Mouse (Mus musculus): Measurements from ENCODE around the gene Fstl4.

Gene Fstl4

DNA sequence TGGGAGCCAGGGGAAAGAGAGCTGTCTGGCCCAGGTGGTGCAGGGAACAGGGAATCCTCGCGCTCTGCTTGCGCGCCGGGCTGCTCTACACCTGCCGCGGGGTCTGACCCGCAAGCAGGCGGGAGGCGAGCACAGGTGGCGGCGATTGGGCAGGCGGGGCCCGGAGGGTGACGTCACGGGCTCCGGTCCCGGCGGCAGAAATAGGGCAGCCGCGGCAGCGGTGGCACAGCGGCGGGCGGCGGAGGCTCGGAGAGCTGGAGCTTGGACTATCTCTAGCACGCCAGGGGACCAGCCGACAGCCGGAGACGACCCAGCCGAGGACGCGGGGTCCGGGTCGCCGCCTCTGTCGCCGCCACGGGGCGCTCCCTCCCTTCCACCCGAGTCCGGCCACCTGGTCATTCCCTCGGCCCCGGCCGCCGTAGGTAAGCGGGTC is at the start of gene Fstl4:
TSS of gene Fstl4 (plus strand) at position 174 of the 433 bp plus-strand sequence.
- peak; percentile 14 to 34 for DNase-seq (ENCODE audit: low spot score in 2 of 2)

DNA sequence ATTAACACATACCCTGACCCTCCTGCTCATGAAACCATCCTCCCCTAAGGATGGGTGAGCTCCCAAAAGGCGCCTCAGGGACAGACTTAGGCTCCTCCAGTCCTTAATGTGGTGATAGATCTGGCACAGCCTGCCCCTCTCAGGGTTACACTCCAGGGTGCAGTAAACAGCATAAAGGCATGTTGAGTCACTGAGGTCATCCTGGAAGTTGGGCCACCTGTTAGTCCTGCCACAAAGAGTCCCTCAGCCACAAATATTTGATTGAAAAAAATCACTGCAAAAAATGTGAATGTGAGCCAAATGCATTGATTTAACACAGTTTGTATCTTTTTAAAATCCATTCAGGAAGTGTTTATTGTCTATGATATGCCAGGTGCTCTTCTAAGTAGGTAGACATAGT is 45.9 kb upstream of the Fstl4 start:
- DNase-seq (ENCODE audit: low spot score in 2 of 2) = no peak

DNA sequence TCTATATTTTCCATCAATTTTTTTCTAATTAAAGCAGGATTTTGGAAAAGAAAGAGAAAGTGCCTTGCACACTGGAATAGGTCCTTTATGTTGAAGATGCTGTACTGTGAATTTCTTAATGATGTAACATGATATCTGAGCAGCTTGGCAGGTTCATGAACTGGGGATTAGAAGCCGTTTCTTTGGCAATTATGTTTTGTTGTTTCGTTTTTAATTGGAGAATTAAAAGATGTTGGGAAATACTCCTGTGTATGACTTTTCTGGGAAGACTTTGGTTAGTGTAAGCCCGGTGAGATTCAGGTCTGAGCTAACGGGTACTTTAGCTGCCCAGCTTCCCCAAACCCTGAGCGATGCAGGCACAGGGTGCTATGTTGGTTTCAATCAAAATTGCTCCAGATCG is 43.3 kb upstream of the Fstl4 start:
- DNase-seq (ENCODE audit: low spot score in 2 of 2) = no peak

DNA sequence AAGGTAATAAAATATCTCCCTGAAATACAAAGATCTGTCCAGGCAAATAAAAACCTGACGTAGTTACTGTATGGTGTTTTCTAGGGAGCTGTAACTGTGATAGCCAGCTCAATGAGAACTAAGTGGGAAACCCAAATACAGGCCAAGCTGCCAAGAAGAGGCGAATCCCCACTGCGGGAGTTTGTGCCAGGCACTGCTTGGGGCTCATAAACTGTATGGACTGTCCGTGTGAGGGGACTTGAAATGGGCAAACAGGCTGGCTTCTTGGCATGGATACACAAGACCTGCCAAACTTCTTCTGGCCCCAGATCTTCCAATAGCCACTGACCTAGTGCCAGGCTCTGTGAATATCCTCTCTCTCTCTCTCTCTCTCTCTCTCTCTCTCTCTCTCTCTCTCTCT is 41.7 kb upstream of the Fstl4 start:
- no peak for DNase-seq (ENCODE audit: low spot score in 2 of 2)

DNA sequence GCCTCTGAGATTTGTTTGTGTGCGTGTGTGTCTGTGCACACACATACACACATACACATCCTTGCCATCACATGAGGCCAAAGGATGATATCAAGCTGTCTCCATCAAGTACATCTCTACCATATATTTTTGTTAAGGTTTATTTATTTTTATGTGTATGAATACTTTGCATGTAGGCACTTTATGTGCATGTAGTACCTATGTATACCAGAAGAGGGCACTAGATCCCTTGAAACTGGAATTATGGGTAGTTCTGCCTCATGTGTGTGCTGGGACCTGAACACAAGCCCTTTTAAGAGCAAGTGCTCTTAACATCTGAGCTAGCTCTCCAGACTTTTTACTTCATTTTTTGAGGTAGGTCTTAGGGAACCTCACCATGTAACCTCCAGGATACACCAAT is 38.4 kb upstream of the Fstl4 start:
- no peak for DNase-seq (ENCODE audit: low spot score in 2 of 2)

DNA sequence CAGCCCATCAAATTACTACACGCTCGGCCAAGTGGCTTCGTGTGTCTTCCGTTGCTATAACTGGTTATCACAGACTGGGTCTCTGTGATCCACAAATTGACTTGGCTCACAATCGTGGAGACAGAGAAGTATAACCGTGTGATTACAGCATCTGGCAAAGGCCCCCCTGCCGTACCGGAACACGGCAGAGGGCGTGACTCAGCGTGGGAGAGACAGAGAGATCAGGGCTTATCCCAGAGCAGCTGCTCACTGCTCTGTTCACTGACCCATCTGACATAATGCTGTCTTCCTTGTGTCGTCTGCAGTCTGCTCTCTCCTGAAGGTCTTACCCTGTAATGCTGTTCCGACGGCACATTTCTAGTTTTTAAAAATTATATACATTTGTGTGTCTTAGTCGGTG is 36.0 kb upstream of the Fstl4 start:
- DNase-seq (ENCODE audit: low spot score in 2 of 2) = no peak

DNA sequence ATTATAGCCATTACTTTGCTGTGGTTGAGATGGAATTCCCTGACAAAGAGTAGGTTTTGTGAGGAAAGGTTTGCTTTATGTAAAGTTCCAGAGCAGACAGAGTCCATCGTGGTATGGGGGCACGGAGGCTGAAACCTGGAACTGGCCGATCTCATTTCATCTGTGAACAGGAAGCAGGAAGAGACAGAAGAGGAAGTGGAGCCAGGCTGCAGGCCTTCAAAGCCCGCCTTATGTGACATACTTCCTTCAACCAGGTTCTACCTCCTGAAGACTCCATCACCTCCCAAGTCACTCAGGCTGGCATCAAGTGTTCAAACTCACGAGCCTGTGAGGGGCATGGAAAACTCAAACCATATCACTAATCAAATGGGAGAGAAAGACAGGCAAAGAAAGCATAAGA is 34.5 kb upstream of the Fstl4 start:
- DNase-seq (ENCODE audit: low spot score in 2 of 2) = no peak

DNA sequence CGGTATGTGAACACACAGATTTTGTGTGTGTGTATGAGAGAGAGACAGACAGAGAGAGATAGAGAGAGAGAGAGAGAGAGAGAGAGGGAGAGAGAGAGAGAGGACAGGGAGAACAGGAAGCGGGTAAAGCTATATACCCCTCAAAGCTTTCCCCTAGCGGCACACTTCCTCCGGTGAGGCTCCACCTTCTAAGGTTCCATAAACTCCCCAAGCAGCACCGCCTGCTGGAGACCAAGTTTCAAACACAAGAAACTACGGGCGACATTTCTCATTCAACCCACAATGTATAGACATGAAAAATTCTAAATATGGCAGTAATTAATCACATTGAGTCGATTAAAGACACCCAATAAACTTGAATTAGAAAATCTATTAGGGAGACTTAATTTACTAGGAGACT is 32.5 kb upstream of the Fstl4 start:
- DNase-seq (ENCODE audit: low spot score in 2 of 2) = no peak

DNA sequence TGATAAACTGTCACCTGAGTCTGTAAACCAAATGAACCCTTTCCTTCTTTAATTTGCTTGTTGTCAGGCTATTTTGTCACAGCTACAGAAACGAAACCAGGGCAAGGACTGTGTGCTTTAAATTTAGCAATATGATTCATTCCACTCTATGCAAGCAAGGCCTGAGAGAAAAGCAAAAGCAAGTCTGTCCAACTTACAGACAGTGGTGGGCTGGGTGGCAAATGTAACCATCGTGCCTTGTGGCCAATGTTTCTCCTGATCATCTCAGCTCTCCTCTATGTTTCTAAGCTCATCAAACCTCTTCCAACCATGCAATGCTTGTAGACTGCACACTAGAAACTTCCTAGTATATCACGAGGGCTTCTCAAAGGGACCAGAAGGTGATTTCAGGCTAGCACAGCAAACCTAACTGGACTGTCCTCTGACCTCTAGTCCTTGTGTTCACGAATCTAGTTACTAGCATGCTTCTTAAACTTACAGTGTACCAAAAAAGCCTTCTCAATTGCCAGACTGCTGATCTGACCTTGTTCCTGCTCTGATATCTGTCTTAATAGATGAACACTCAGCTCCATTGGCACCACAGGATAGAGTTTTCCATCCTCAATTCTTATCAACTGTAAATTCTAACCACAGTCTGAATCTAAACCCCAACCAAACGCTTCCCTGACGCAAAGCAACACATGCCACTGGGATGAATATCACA is 29.8 kb upstream of the Fstl4 start:
- DNase-seq (ENCODE audit: low spot score in 2 of 2) = no peak

DNA sequence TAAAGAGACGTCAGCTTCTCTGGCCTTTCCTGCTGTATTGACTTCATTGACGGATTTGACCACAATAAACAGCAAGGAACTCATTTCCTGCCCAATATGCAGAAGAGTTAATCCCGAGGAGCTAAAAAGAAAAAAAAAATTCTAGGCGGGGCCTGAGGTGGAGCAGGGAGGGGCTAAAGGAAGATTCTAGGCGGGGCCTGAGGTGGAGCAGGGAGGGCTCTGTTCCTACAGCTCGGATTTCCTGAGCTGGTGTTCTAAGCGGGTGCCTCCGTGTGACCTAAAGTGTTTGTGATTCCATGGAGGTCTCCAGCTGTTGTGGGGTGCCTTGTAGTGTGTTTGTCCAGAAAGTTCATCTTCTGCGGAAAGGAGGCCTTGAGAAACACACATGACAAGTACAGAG is 25.2 kb upstream of the Fstl4 start:
- no peak for DNase-seq (ENCODE audit: low spot score in 2 of 2)

DNA sequence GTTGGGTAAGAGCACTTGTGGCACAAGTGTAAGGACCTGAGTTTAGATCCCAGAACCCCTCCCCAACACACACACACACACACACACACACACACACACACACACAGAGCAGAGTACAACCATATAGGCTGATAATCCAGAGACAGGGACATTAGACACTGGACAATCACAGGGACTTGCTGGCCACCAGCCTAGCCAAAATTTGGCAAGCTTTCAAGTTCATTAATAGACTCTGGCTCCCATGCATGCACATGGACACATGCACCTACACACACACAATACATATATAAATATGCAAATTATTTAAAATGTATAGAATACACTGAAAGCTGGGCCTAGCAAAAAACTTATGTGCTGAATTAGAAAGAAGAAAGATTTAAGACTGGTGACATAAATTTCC is 24.0 kb upstream of the Fstl4 start:
- DNase-seq (ENCODE audit: low spot score in 2 of 2) = no peak

DNA sequence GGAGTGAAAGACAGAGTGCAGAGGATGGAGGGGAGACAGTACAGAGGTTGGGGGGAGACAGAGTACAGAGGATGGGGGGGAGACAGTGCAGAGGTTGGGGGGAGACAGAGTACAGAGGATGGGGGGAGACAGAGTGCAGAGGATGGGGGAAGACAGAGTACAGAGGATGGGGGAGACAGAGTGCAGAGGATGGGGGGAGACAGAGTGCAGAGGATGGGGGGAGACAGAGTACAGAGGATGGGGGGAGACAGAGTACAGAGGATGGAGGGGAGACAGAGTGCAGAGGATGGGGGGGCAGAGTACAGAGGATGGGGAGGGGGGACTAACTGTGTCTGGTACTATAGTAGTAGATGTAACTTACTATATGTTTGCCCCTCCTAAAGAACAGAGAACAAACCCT is 20.5 kb upstream of the Fstl4 start:
- no peak for DNase-seq (ENCODE audit: low spot score in 2 of 2)

DNA sequence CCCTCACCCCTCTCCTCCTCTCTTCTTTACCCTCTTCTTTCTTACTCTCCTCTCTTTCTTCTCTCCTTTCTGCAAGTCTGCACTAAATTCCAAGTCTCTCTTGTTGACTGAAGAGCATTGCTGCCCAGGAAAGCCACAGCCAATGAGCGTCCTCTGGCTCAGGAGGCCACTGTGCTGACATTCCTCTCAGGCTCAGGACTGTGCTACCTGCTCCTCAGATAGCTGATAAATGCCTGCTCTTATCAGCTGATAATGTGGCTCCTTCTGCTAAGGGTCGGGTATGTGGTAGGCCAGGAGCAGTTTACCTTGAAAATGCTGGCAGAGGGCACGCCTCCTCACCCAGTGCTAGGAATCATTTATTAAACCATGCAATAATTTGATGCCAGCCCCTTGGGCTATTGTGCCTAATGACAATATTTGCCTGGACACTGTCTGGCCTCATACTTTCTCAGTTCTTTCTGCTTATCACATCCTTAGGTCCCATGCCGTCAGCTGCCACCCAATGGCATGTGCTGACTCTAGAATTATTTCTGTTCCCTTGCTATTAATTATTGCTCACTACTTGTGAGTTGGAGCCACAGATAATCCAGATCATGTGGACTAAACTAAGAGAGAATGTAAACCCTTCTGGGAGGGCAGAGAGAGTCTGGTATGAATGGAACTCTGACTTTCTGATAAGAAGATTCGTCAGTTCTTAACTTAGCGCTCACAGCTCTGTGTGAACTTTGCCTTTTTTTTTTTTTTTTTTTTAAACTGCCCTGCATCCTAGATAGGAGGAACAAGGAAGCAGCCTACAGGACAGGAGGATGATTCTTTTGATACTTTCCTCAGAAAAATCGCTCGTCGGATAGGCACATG is 19.6 kb upstream of the Fstl4 start:
- no peak for DNase-seq (ENCODE audit: low spot score in 2 of 2)

DNA sequence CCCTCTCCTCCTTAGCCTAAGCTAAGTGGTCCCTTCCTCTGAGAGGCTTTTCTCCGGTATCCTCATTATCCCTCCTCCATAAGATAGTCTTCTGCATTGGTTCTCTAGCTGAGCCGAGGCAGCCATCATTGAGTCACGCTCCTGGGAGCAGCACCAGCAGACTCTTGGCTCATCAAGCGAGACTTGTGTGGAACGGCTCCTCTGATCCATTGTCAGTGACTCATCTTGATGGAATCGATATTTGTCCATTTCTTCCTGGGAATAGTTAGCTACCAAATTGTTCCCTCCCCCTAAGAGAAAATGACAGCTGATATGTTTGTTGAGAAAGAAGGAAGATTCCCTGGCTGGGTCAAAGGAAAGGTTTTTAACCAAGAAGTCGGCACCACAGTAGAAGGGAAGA is 17.2 kb upstream of the Fstl4 start:
- no peak for DNase-seq (ENCODE audit: low spot score in 2 of 2)

DNA sequence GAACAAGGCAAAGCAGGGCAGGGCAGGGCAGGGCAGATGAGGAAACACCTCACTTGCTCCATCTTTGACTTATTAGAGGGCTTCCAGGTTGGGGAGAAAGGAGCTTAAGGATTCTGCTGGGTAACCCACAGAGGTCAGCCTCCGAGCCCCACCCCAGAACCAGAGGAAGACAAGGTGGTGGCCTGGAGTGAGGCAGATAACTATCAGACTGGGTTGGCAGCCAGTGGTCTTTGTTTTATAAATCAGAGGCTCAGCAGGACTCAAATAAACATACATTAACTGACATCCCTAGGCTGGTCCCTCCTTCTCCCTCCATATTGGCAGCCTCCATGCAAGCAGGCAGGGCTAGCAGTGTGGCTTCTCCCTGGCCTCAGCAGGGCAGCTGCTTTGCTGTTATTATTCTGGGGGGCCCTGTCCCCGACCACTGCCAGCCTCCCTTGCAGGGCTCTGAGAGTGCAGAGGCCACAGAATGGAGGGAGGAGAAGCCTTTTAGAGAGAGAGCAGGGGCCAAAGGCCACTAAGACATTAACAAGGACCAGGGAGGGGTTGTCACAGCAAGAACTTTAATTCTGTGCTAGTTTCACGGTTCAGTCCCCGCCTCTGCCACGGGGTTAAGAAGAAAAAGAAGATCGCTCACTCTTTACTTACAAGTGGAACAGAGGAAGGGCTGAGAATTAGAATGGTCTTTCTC is 16.5 kb upstream of the Fstl4 start:
- DNase-seq (ENCODE audit: low spot score in 2 of 2) = no peak

DNA sequence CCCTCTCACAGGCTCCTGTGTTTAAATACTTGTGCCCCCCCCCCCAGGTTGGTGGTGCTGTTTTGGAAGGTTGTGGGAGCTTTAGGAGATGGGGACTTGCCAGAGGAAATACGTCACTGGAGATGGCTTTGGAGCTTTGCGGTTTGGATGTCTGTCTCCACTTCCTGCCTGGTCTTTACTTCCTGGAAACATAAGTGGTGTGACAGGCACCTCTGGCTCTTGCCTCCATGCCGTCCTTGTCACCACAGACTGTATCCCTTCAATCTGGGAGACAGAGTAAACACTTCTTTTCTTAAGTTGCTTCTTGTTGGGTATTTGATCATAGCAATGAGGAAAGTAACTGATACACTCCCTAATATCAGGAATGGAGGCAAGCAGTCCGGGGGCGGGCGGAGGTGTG is 14.4 kb upstream of the Fstl4 start:
- DNase-seq (ENCODE audit: low spot score in 2 of 2) = no peak

DNA sequence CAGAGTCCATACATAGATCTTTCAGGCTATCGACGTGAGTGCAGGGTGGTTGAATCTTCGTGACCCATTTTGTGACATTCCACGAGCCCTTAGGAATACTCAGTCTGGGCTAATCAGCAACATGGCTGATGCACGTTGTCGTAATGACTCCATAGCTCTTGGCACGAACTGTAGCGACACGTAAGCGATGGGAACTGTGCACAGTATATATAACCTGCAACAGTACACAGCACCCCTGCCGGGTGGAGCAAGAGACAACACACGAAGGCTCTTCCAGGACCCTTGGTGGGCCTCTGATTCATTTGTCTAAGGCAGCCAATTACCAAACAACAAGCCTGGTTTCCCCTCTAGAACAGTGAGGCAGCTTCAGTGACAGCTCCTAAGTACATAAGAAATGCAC is 11.9 kb upstream of the Fstl4 start:
- DNase-seq (ENCODE audit: low spot score in 2 of 2) = no peak

DNA sequence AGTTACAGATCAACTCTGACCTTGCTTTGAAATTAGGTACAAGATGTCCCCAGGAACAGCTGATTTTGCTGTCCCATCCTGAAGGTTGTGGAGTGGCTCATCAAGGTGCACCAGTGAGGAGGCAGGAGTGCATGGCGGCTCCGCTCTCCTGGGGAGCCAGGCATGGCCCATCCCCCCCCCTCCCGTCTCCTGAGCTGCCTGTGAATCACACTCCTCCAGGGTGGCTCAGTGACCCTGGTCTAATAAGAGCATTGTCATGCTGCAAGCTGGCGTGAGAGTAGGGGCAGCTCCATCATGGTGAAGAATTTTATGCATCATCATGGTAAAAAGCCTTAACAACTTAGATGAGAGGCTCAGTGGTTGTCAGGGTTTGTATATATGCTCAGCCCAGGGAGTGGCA is 11.2 kb upstream of the Fstl4 start:
- no peak for DNase-seq (ENCODE audit: low spot score in 2 of 2)

DNA sequence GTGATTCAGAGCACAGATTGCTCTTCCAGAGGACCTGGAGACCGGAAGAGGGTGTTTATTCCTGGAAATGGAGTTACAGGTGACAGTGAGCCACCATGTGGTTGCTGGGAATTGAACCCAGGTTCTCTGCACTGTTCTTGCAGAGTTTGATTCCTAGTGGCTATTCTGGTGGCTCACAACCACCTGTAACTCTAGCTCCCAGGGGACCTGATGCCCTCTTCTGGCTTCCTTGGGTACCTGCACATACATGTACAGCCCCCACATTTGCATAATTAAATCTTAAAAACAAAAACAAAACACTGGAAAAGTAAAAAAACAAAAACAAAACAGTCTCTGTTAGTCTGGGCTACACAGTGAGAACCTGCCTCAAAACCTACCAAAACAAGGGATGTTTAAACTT is 2.6 kb upstream of the Fstl4 start:
- DNase-seq (ENCODE audit: low spot score in 2 of 2) = no peak

DNA sequence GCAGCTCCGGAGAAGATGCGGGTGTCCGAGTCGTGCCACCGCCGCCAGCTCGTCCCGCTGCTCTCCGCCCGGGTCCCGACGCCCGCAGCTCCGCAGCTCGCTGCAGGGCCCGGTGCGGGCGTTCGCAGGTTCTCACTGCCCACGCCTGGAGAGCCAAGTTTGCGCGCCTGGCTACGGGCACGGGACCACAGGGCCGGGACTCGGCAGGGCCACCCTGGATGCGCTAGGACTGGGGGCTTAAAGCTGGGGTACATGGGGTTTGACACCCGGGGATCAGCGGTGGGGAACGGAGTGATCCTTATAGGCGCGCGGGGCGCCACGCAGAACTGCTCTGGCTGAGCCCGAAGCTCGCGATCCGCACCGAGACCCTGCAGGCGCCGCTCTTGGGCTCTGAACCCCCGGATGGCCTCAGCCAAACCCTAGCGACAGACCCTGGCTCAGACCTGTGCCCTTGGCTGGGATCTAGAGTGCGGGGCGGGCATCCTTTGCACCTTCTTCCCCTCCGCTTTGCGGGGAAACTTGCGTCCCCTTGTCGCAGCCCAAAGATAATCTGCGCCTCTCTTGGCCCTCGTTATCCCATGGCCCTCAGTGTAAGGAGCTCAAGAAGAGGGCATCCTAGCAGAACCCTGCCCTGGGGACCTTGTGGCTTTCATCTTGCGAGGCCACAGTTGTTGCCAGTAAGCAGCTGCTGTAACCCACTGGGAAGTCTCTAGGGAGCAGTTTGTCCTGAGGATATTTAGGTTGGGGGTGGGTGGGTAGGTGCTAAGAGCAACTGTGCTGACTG is 652 bp downstream of the Fstl4 start:
- DNase-seq (ENCODE audit: low spot score in 2 of 2) = peak in 1 of 2 experiments; percentile 28

DNA sequence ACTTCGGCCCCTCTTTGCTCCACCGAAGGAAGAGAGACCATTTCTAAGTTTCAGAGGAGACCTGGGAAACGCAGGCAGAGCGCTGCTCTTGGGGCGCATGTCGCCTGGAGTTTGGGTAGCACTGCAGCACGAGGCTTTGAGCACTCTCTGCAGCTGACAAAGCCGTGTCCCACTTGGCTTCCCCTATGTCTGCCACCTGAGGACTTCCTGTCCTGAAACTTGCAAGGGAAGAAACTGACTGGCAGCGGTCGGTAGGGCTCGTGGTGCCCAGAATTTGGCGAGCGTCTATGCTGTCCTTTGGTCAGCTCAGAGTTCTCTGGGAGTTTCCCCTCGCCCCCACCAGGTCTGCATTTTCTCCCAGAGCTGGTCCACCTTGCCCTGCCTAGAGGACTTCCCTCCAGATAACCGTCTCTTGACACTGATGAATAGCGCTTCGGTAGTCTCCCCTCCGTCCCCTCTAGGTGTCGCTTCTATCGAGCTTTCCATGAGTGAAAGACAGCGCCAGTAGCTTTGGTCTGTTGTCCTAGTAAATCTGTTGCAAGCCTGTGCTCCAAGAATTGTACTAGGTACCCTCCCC is 1.3 kb downstream of the Fstl4 start:
- DNase-seq (ENCODE audit: low spot score in 2 of 2) = peak; percentile 23 to 52

DNA sequence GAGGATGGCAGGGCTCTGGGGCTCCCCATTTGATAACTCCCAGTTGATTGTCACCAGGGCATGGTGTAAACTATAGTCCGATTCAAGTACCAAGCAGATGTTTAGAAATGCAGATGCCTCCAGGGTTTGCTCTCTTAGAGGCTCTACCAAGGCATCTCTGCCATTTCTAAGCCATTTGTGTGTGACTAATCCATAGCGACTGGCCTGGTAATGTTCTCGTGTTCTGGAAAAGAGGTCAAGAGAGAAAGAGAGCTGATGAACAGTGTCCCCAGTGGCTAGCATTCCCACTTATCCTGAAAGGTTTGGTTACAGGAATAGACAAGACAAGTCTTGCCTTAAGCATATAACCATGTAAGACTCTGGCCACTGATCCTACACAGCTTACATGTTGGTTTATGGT is 3.5 kb downstream of the Fstl4 start:
- DNase-seq (ENCODE audit: low spot score in 2 of 2) = no peak

Data from frontal cortex, postnatal 10 days (tissue).